Mouse (Mus musculus) erythroid progenitor cell, adult 5-6 weeks (primary cell): ENCODE results near the gene 1700001J03Rik. TPM values are rescaled to one million over a fixed set of nuclear protein-coding genes. Genes with fewer than 3 reads are reported as not detected.
A peak's percentile ranks its signal among the peaks of the same experiment; 100 is the strongest.
"Not testable (repeated sequence)": the region's sequence is repeated elsewhere in the genome, so short reads cannot be mapped to it uniquely, and the experiment has no call there.

ENCODE experiments used
- ATAC-seq: replicated peaks from 2 replicates; pipeline ENCODE4 v1.8.0; 2016; ENCODE audit warnings: moderate number of reproducible peaks, mild to moderate bottlenecking, moderate TSS enrichment, inconsistent platforms; ENCODE audit not compliant: poor library complexity, low FRiP score, severe bottlenecking
- total RNA-seq, 2 experiments: library from RNA; stranded (forward) in 1 of 2; stranded (reverse) in 1 of 2; fragments of 150-400 nt in 1 of 2; fragments of 186-747, 209-891 nt in 1 of 2; gene quantifications; 2 replicates each; pipeline versions ENCODE4 v1.2.3 to v1.2.4; 2015 to 2017; ENCODE audit warnings: low replicate concordance in 2 of 2

1700001J03Rik gene
- total RNA-seq, 2 experiments from 2014 or later, result not detected

- no peak for ATAC-seq
Observed at GRCm38 (mm10) chr5:146190093-146190492, 5.0 kb upstream of the 1700001J03Rik start.

- ATAC-seq, result no peak
Observed at GRCm38 (mm10) chr5:146188712-146189111, 3.6 kb upstream of the 1700001J03Rik start.

GRCm38 (mm10) chr5:146188144-146188543, 3.0 kb upstream of the 1700001J03Rik start:
- peak; percentile 71 for ATAC-seq

DNA sequence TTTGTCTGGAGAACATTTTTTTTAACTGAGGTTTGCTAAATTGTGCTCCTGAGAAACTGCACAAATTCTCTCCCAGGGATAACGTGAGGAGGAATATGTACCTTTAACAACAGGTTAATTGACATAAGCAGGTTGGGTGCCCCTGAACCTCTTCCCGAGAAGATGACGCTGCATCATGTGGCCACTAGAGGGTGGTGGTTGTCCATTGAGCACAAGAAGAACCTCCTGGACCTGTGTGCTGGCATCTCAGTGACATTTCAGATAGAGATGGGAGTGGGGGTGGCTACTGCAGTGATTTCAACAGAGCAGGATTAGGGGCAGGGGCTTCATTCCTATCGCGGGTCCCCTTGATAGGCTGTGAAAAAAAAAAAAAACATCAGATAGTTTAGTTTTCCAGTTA, 2.3 kb upstream of the 1700001J03Rik start:
- not testable (repeated sequence) for ATAC-seq

DNA sequence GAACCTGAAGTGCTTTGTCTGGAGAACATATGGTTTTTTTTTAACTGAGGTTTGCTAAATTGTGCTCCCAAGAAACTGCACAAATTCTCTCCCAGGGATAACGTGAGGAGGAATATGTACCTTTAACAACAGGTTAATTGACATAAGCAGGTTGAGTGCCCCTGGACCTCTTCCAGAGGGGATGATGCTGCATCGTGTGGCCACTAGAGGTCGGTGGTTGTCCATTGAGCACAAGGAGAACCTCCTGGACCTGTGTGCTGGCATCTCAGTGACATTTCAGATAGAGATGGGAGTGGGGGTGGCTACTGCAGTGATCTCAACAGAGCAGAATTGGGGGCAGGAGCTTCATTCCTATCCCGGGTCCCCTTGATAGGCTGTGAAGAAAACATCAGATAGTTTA, 12.4 kb downstream of the 1700001J03Rik start:
- ATAC-seq, result not testable (repeated sequence)

DNA sequence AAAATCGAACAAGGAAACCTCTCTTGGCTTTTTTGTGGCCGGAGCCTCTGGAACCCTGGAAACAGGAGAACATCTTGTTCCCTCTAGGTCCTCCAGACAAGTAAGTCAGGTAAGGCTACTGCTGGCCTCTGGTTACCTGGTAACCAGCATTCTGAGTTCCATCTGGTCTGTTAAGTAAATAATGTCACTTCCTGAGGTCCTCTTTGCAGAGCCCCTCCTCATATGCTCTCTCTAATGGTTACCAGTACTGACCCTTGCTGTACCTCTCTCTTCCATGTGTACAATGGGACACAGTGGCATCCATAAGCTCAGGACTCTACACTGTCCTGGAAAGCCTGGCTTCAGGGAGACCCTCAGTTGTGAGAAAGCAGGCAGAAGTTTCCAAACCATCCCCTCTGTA, 14.5 kb downstream of the 1700001J03Rik start, which contains the start of gene Gm6309:
Gene Gm6309, minus strand, starts transcription at position 101 of the 400 bp plus-strand sequence.
- not testable (repeated sequence) for ATAC-seq

- ATAC-seq, result not testable (repeated sequence)
Observed at GRCm38 (mm10) chr5:146160439-146160838, 24.7 kb downstream of the 1700001J03Rik start, which contains the start of gene Gm5565. Gm5565 (minus strand) TSS chr5:146160539.

GRCm38 (mm10) chr5:146158326-146158725, 26.8 kb downstream of the 1700001J03Rik start:
- not testable (repeated sequence) for ATAC-seq

- ATAC-seq, result no peak
Observed at GRCm38 (mm10) chr5:146150454-146150853, 34.6 kb downstream of the 1700001J03Rik start.

- ATAC-seq, result no peak
Observed at GRCm38 (mm10) chr5:146147903-146148302, 37.2 kb downstream of the 1700001J03Rik start.

Other genes with a start within 250 kb of the 1700001J03Rik start
- gene Cyp3a25, start 175.7 kb downstream of the 1700001J03Rik start, total RNA-seq (2015; ENCODE audit: low replicate concordance), result not detected in 2 replicates
- not detected in 2 replicates for gene Cyp3a25, start 175.7 kb downstream of the 1700001J03Rik start, total RNA-seq (2017; ENCODE audit: low replicate concordance)
- not detected in 2 replicates for gene Cyp3a59, start 106.0 kb downstream of the 1700001J03Rik start, total RNA-seq (2015; ENCODE audit: low replicate concordance)
- gene Cyp3a59, start 106.0 kb downstream of the 1700001J03Rik start, total RNA-seq (2017; ENCODE audit: low replicate concordance), result not detected in 2 replicates
- gene Gm5565, start 24.8 kb downstream of the 1700001J03Rik start, total RNA-seq (2015; ENCODE audit: low replicate concordance), result not detected in 2 replicates
- gene Gm5565, start 24.8 kb downstream of the 1700001J03Rik start, total RNA-seq (2017; ENCODE audit: low replicate concordance), result not detected in 2 replicates
- not detected in 2 replicates for gene Gm6309, start 14.6 kb downstream of the 1700001J03Rik start, total RNA-seq (2015; ENCODE audit: low replicate concordance)
- gene Gm6309, start 14.6 kb downstream of the 1700001J03Rik start, total RNA-seq (2017; ENCODE audit: low replicate concordance), result not detected in 2 replicates
- 23.4 and 24.3 TPM in 2 replicates for gene Rnf6, start 36.3 kb upstream of the 1700001J03Rik start, total RNA-seq (2015; ENCODE audit: low replicate concordance)
- 25.0 and 58.8 TPM in 2 replicates for gene Rnf6, start 36.3 kb upstream of the 1700001J03Rik start, total RNA-seq (2017; ENCODE audit: low replicate concordance)
- 74.2 and 103 TPM in 2 replicates for gene Cdk8, start 45.9 kb upstream of the 1700001J03Rik start, total RNA-seq (2015; ENCODE audit: low replicate concordance)
- 72.0 and 97.0 TPM in 2 replicates for gene Cdk8, start 45.9 kb upstream of the 1700001J03Rik start, total RNA-seq (2017; ENCODE audit: low replicate concordance)
- not detected in 2 replicates for gene Wasf3, start 199.7 kb upstream of the 1700001J03Rik start, total RNA-seq (2015; ENCODE audit: low replicate concordance)
- gene Wasf3, start 199.7 kb upstream of the 1700001J03Rik start, total RNA-seq (2017; ENCODE audit: low replicate concordance), result not detected in 2 replicates